Comparison of ENCODE assay signal across 18 mouse cellular contexts in genomic region chr11:64139483-64139882, GRCm38 (mm10).
"Had no signal": no experiment of that assay in that cellular context is flagged by ENCODE, and none has a peak within 500 bp of the region (broad histone marks: within the 10 kb centered on the region; RNA-seq: fewer than 3 reads in every experiment).

No protein-coding gene starts in this region.

- ATAC-seq: liver, embryonic 12.5 days; midbrain, embryonic 16.5 days had no signal

- H3K4me2 ChIP-seq: liver, embryonic 12.5 days; lung, embryonic 15.5 days; midbrain, embryonic 12.5 days; neural tube, embryonic 13.5 days; neural tube, embryonic 15.5 days had no signal

- H3K27ac ChIP-seq: liver, embryonic 12.5 days; liver, embryonic 14.5 days; lung, embryonic 15.5 days; midbrain, embryonic 10.5 days; midbrain, embryonic 12.5 days; neural tube, embryonic 13.5 days; neural tube, embryonic 15.5 days had no signal

- DNase-seq: midbrain, embryonic 14.5 days; retina, postnatal 1 day; right cerebral cortex, adult 18-20 months; right cerebral cortex, postnatal 25 days; right cerebral cortex, postnatal 4 days; spleen, adult 18-20 months; thymus, adult 2 months; thymus, postnatal 14 days; thymus, postnatal 36 days had no signal

- H3K4me3 ChIP-seq: liver, embryonic 12.5 days; lung, embryonic 15.5 days; midbrain, embryonic 10.5 days; midbrain, embryonic 12.5 days; myocyte; neural tube, embryonic 13.5 days; neural tube, embryonic 15.5 days had no signal

- H3K4me1 ChIP-seq: liver, embryonic 12.5 days; lung, embryonic 15.5 days; neural tube, embryonic 13.5 days; neural tube, embryonic 15.5 days had no signal

- H3K27me3 ChIP-seq: liver, embryonic 12.5 days; lung, embryonic 15.5 days; midbrain, embryonic 12.5 days; neural tube, embryonic 13.5 days; neural tube, embryonic 15.5 days had no signal

- H3K36me3 ChIP-seq: liver, embryonic 12.5 days; lung, embryonic 15.5 days; midbrain, embryonic 10.5 days; midbrain, embryonic 12.5 days; neural tube, embryonic 13.5 days; neural tube, embryonic 15.5 days had no signal

- H3K9ac ChIP-seq: liver, embryonic 12.5 days; liver, embryonic 14.5 days; lung, embryonic 15.5 days; midbrain, embryonic 12.5 days; neural tube, embryonic 13.5 days; neural tube, embryonic 15.5 days had no signal

- H3K9me3 ChIP-seq: liver, embryonic 12.5 days; lung, embryonic 15.5 days; midbrain, embryonic 10.5 days; midbrain, embryonic 12.5 days; neural tube, embryonic 13.5 days; neural tube, embryonic 15.5 days had no signal
